Mouse (Mus musculus) spleen, postnatal 36 days (tissue): ENCODE data around the gene Srrm3.
A peak's percentile ranks its signal among the peaks of the same experiment; 100 is the strongest.

ENCODE experiments used
- DNase-seq, 2 experiments: peaks; one replicate each; pipeline ENCODE4 v3.0.0; 2022; ENCODE audit warnings: low spot score in 2 of 2, mixed read lengths in 1 of 2

Srrm3 gene

GRCm38 (mm10) chr5:135822316-135822944 is 15.7 kb downstream of the Srrm3 start:
- no peak for DNase-seq

GRCm38 (mm10) chr5:135824517-135824916 is 17.8 kb downstream of the Srrm3 start:
- DNase-seq = no peak

- no peak for DNase-seq
Measured at GRCm38 (mm10) chr5:135826225-135826624, 19.5 kb downstream of the Srrm3 start.

GRCm38 (mm10) chr5:135829381-135829780 is 22.7 kb downstream of the Srrm3 start:
- DNase-seq = no peak

DNA sequence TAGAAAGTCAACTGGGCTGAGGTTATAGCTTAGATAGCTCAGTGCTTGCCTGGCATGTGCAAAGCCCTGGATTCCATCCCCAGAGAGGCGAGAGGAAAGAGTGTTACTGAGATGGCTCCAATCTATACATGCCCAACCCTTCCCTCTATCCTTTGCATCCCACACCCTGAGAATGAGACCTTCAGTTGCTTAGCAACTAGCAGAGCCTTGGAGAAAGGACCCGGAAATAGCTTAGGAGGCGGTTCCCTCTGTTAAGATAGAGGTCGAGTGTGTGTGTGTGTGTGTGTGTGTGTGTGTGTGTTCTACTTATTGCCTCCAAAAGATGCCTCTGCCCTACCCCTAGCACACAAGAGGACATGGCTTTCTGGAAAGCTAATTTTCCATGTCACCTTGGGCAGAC is 26.0 kb downstream of the Srrm3 start:
- no peak for DNase-seq

- peak; percentile 60 to 63 for DNase-seq
Measured at GRCm38 (mm10) chr5:135834769-135835491, 28.2 kb downstream of the Srrm3 start.

GRCm38 (mm10) chr5:135835492-135835858 is 28.8 kb downstream of the Srrm3 start:
- DNase-seq = no peak

GRCm38 (mm10) chr5:135835981-135836380 is 29.3 kb downstream of the Srrm3 start:
- DNase-seq = no peak

DNA sequence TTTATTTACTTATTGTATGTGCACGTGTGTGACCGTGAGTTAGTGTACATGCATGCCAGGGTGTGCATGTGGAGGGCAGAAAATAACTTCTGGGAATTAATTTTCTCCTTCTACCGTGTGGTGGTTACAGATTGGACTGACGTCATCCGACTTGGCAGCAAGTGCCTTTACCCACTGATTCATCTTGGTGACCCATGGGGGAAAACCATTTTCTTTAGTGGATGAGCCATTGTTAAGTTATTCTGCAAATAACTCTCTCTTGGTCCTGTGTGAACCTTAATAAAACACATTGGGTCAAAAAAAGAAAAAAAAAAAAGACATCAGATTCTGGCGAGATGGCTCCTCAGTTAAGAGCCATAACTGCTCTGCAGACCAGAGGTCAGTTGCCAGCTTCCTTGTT is 35.0 kb downstream of the Srrm3 start:
- no peak for DNase-seq

DNA sequence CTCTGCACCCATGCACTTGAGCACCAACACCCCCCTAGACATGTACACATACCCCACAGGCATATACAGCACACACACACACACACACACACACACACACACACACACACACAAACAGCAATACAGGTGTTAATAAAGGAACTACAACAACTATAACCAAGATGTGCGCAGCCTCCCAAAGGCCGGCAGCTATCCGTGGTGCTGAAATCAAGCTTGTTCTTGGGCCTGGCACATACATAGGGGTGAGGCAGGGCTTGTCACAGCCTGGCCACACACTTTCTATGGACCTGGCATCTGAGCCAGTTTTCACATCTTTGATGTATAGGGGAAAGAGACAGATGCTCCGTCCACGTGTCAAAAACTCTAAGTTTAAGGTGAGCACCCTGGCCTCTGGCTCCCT is 36.7 kb downstream of the Srrm3 start:
- DNase-seq = no peak

GRCm38 (mm10) chr5:135845676-135846320 is 39.1 kb downstream of the Srrm3 start:
- no peak for DNase-seq

- no peak for DNase-seq
Measured at GRCm38 (mm10) chr5:135847460-135847859, 40.8 kb downstream of the Srrm3 start.

DNA sequence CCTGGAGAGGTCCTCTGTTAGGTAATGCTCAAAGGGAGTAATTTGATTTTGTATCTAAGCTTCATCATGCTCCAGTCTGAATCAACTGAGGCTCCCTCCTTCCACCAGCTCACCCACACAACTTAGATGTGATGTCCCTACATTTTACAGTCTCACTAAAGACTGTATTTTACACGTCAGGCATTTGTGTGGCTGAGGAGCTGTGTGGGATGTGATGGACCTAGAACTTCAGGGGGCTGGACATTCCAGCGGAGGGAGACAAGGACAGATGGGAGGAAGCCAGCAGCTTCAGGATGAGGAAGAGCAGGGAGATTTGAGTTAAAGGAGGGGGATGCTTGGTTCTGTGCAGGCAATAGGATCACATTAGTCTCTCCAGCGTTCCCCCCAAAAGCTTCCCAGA is 41.2 kb downstream of the Srrm3 start:
- no peak for DNase-seq

DNA sequence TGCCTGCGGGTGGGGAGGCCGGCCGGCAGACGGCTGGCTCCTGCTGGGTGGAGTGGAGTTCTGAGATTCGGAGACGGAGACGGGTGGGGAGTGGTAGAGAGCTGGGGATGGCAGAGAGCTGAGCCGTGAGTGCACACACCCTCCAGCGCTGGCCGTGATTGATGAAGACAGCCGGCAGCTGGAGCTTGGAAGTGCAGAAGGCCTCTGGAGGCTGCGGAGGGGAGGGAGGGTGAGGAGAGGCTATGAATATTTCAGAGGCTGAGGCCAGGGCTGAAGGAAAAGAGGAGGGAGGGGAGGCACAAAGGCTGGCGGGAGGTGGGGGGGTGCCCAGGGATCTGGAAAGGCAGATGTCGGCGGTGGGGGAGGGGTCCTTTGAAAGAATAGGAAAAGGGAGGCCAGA is 44.3 kb downstream of the Srrm3 start:
- no peak for DNase-seq

- DNase-seq = no peak
Measured at GRCm38 (mm10) chr5:135851481-135851880, 44.8 kb downstream of the Srrm3 start.

GRCm38 (mm10) chr5:135852421-135852820 is 45.7 kb downstream of the Srrm3 start:
- no peak for DNase-seq

DNA sequence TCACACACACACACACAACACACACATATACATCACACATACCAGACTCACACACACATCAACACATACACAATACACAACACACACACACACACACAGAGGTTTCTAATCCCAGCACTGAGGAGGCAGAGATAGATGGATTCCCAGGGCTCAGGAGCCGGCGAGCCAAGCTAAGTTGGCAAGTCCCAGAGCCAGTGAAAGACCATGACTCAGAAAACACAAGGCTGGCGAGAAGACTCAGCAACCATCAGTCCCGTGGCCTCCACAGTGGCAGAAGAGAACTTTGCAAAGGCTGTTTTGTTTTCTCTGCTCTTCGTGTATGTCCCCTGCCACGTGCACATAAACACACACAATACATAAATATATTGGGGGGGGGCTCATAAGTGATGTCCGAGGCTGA is 47.0 kb downstream of the Srrm3 start:
- DNase-seq = no peak

GRCm38 (mm10) chr5:135855156-135855555 is 48.5 kb downstream of the Srrm3 start:
- peak; percentile 29 to 35 for DNase-seq

DNA sequence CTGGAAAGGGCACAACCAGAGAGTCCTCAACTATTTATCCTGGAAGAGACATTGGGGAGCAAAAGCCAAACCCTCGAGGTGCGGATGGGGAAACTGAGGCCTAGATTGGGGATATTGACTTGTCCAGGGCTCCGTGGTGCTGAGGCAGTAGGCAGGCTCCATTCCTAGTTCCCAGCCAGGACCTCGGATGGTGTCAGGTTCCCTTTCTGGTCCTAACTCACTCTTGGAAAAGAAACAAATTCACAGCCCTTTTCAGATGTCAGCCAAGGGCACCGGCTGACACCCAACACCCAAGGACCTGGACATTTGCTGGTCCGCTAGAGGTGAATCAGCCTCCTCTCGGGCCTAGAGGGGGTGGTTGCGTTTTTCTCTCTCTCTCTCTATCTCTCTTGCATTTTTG is 60.0 kb downstream of the Srrm3 start:
- DNase-seq = no peak

DNA sequence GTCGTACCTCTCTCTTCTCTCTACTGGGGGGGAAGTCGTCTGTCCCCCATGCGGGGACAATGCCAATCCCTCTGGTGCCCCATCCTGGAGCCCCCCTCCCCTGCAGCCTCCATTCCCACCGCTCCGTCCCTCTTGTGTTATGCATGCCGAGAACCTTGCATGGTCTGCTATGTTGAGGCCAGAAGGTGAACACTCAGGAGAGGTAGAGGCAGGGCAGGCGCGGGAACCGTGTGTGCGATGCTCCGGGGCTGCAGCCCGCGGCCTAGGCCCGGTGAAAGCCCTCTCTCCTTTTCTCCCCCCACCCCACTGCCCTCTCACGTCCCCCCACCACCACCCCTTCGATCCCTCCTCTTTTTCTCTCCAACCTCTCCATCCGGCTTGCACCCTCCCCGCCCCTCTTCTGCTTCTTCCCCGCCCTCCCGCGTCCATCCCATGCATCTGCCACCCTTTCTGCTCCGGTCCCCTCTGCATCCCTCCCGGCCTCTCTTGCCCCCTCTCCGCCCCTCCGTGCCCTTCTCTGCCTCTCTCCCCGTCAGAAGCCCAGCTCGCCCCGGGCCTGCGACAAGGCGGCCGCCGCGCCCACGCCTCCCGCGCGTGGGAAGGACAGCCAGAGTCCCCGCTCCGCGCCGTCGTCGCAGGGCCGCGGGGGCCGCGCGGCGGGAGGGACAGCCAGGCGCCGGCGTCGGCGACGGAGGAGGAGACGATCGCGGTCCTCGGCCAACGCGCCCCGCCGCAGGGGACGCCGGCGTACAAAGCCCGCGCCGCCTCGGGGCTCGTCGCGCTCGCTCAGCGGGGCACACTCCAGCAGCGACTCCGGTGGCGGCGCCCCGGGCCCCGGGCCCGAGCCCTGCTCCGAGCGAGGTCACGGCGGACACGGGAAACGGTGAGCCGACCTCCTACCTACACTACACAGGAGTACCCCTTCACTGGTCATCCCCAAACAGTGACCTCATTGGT is 61.2 kb downstream of the Srrm3 start:
- DNase-seq = no peak

DNA sequence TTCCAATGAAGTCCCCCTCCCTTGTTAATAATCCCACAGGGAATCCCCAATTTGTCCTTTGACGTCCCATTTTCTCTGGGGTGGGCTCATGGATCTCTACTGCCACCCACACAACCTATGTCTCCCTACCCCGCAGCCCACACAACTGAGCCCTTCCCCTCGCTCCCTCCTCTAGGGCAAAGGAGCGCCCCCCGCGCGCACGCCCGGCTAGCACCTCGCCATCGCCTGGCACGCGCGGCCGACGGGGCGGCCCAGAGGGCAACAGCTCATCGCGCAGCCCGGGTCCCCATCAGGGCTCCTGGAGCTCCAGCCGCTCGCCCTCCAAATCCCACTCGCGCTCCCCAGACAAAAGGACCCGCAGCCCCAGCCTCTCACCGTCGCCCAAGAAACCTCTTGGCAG is 62.0 kb downstream of the Srrm3 start:
- DNase-seq = no peak
